Mouse (Mus musculus) effector memory CD4-positive, alpha-beta T cell, adult 5 months (primary cell): ENCODE results near the gene Sult1b1. TPM values are rescaled to one million over a fixed set of nuclear protein-coding genes. Genes with fewer than 3 reads are reported as not detected.

Source experiments
- polyA plus RNA-seq: library from polyadenylated mRNA; unstranded; fragments of 100-300 nt; shearing (Covaris generic); gene quantifications from one replicate; pipeline ENCODE4 v1.2.1, GENCODE M21; 2017

The Sult1b1 gene
- not detected for polyA plus RNA-seq

GRCm38 (mm10) chr5:87538111-87538510, at the start of gene Sult1b1:
Gene Sult1b1, minus strand, starts transcription at chr5:87538195.

GRCm38 (mm10) chr5:87568845-87569244, 30.9 kb upstream of the Sult1b1 start, which contains the start of gene Sult1d1:
Gene Sult1d1, minus strand, starts transcription at chr5:87569027.

GRCm38 (mm10) chr5:87490771-87491170, 47.2 kb downstream of the Sult1b1 start, which contains the start of gene Ugt2a1:
Gene Ugt2a1, minus strand, starts transcription at chr5:87490871.

GRCm38 (mm10) chr5:87486706-87487105, 51.3 kb downstream of the Sult1b1 start, which contains the start of gene Gm43638:
Gene Gm43638, minus strand, starts transcription at chr5:87486806.

GRCm38 (mm10) chr5:87482160-87482559, 55.8 kb downstream of the Sult1b1 start, which contains the start of gene Ugt2a2:
Gene Ugt2a2, minus strand, starts transcription at chr5:87482260.

Other genes with a start within 250 kb of the Sult1b1 start
- 0.17 TPM for gene Ugt2a3, start 201.0 kb downstream of the Sult1b1 start, polyA plus RNA-seq
- gene Ugt2b38, start 114.0 kb downstream of the Sult1b1 start, polyA plus RNA-seq = not detected
- not detected for gene Ugt2a2, start 55.9 kb downstream of the Sult1b1 start, polyA plus RNA-seq
- not detected for gene Gm43638, start 51.4 kb downstream of the Sult1b1 start, polyA plus RNA-seq
- gene Ugt2a1, start 47.3 kb downstream of the Sult1b1 start, polyA plus RNA-seq = not detected
- not detected for gene Sult1d1, start 30.8 kb upstream of the Sult1b1 start, polyA plus RNA-seq
- not detected for gene Sult1e1, start 53.4 kb upstream of the Sult1b1 start, polyA plus RNA-seq
- not detected for gene Csn1s1, start 128.0 kb upstream of the Sult1b1 start, polyA plus RNA-seq
- gene Csn2, start 161.4 kb upstream of the Sult1b1 start, polyA plus RNA-seq = not detected
- gene Csn1s2a, start 236.4 kb upstream of the Sult1b1 start, polyA plus RNA-seq = not detected